Mouse (Mus musculus) gastrocnemius, postnatal 14 days (tissue): ENCODE measurements at regions not wholly inside any gene's neighbourhood (a gene's known extent, or its start where the extent isn't known, plus 50 kb on each side); places are given as distances from the start of the nearest gene placed in this dataset.
A peak's percentile ranks its signal among the peaks of the same experiment; 100 is the strongest.

ENCODE experiments used
- DNase-seq: peaks from one replicate; pipeline ENCODE4 v3.0.0; 2021; ENCODE audit warnings: mixed read lengths
- intact Hi-C: fragments of 180-260 bp; cut with DNase I; formaldehyde crosslinking; loops from one replicate; pipeline ENCODE4 v1.15.1; 2025; ENCODE audit warnings: low total_unique reads

DNA sequence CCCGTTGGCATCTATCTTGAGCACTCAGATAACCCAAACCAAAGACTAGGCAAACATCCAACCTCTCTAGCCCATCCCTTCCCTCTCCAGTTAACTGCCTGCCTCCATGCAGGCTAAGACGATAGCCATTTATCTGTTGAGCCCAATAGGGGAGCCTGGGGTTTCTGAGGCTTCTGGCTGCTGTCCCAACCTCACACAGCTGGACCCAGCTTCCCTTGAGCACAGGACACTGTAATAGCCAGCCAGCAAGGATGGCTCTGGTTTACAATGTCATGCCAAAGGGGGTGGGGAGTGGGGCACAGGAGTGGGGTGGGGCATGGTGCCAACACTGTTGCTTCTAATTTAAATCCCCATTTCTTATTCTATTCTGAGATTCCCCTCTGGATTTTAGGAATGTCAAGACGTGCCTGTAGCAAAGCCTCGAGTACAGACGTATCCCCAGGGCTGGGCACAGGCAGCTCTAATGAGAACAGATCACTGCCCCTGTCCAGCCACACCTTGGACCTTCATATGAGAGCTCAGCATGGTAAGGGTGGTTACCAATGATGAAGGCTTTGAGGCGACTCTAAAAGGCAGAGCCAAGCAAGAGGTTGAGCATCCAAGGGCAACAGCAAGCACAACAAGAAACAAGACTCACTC is 152.0 kb downstream of the Auh start:
- DNase-seq: peak; percentile 32
- intact Hi-C loops: no loop called here

GRCm38 (mm10) chr13:52778848-52779247 is 150.6 kb downstream of the Auh start:
- intact Hi-C loops: no loop called here
- DNase-seq: no peak
